Mouse (Mus musculus) bone marrow macrophage, adult 2 months (primary cell): ENCODE data around the gene Timm17a. TPM values are rescaled to one million over a fixed set of nuclear protein-coding genes. Genes with fewer than 3 reads are reported as not detected.

Experiments
- H3K27ac ChIP-seq: 2 replicates; pipeline ENCODE4 v1.5.1; 2012; ENCODE audit warnings: low read depth, low read length; ENCODE audit not compliant: insufficient read depth
- H3K4me1 ChIP-seq: 2 replicates; pipeline ENCODE4 v1.6.1; 2012; ENCODE audit warnings: low read length; ENCODE audit not compliant: control insufficient read depth, insufficient read depth
- H3K4me3 ChIP-seq: 2 replicates; pipeline ENCODE4 v1.5.1; 2012; ENCODE audit warnings: mild to moderate bottlenecking, low read length, moderate library complexity; ENCODE audit not compliant: insufficient read depth
- CTCF ChIP-seq: IDR thresholded peaks from 2 replicates; pipeline ENCODE4 v1.5.1; 2012; ENCODE audit warnings: low read depth, mild to moderate bottlenecking, low read length, moderate library complexity
- POLR2A ChIP-seq: IDR thresholded peaks from 2 replicates; pipeline ENCODE4 v1.6.1; 2012; ENCODE audit warnings: mild to moderate bottlenecking, low read depth, low read length, borderline replicate concordance
- polyA plus RNA-seq: library from polyadenylated mRNA; stranded (reverse); fragments of >200 nt; gene quantifications from 2 replicates; pipeline ENCODE4 v1.2.4, GENCODE M21; 2012; ENCODE audit not compliant: missing spikeins, insufficient read depth, insufficient read length

Timm17a gene
- polyA plus RNA-seq, 1 experiment: 43.0 TPM

GRCm38 (mm10) chr1:135328368-135328767, 14.8 kb upstream of the Timm17a start:
- TF ChIP-seq CTCF: no peak
- no peak for TF ChIP-seq POLR2A
- H3K27ac ChIP-seq: no peak overlapping the region
- no peak overlapping the region for H3K4me3 ChIP-seq
- no peaks in the 10 kb centered on the region for H3K4me1 ChIP-seq

GRCm38 (mm10) chr1:135325934-135326333, 12.4 kb upstream of the Timm17a start:
- Histone ChIP-seq H3K4me1 (no peaks in the 10 kb centered on the region), H3K4me3 (no peak overlapping the region), H3K27ac (no peak overlapping the region)
- no peak for TF ChIP-seq CTCF
- TF ChIP-seq POLR2A: no peak

GRCm38 (mm10) chr1:135324571-135324970, 11.0 kb upstream of the Timm17a start, which contains the start of gene Lmod1:
Gene Lmod1, plus strand, starts transcription at chr1:135324807.
- TF ChIP-seq POLR2A (no peak), CTCF (no peak)
- Histone ChIP-seq H3K4me1 (no peaks in the 10 kb centered on the region), H3K27ac (no peak within 1 kb of the TSS), H3K4me3 (no peak within 1 kb of the TSS)

- H3K27ac ChIP-seq: no peak overlapping the region
- TF ChIP-seq CTCF (no peak), POLR2A (no peak)
- H3K4me1 ChIP-seq: no peaks in the 10 kb centered on the region
- H3K4me3 ChIP-seq: no peak overlapping the region
Observed at GRCm38 (mm10) chr1:135323367-135323901, 9.9 kb upstream of the Timm17a start.

- TF ChIP-seq POLR2A (no peak), CTCF (no peak)
- H3K4me3 ChIP-seq: peak overlapping the region; percentile 77
- peaks cover 17% of the 10 kb centered on the region for H3K4me1 ChIP-seq
- H3K27ac ChIP-seq: no peak overlapping the region
Observed at GRCm38 (mm10) chr1:135312201-135312600, 1.4 kb downstream of the Timm17a start.

- Histone ChIP-seq H3K4me3 (no peak overlapping the region), H3K4me1 (peaks cover 17% of the 10 kb centered on the region), H3K27ac (no peak overlapping the region)
- TF ChIP-seq CTCF: no peak
- no peak for TF ChIP-seq POLR2A
Observed at GRCm38 (mm10) chr1:135311356-135311755, 2.2 kb downstream of the Timm17a start.

GRCm38 (mm10) chr1:135290908-135291307, 22.7 kb downstream of the Timm17a start:
- TF ChIP-seq CTCF: no peak
- TF ChIP-seq POLR2A: no peak
- no peak overlapping the region for H3K27ac ChIP-seq
- no peak overlapping the region for H3K4me3 ChIP-seq
- no peaks in the 10 kb centered on the region for H3K4me1 ChIP-seq

- H3K4me3 ChIP-seq: no peak overlapping the region
- no peak overlapping the region for H3K27ac ChIP-seq
- peaks cover 3% of the 10 kb centered on the region; the same call in 1 of the 2 replicates for H3K4me1 ChIP-seq
- no peak for TF ChIP-seq POLR2A
- TF ChIP-seq CTCF: no peak
Observed at GRCm38 (mm10) chr1:135286311-135286710, 27.3 kb downstream of the Timm17a start.

- Histone ChIP-seq H3K4me3 (peak within 1 kb of the TSS; percentile 99), H3K4me1 (peaks cover 8% of the 10 kb centered on the region), H3K27ac (peak within 1 kb of the TSS; percentile 100)
- no peak for TF ChIP-seq CTCF
- TF ChIP-seq POLR2A: peak; percentile 80; the same call in 1 of the 2 replicates
Observed at GRCm38 (mm10) chr1:135283826-135284291, 29.7 kb downstream of the Timm17a start, which contains the start of gene Rnpep. Gene Rnpep, minus strand, starts transcription at chr1:135284084.

- peaks cover 8% of the 10 kb centered on the region for H3K4me1 ChIP-seq
- peak overlapping the region; percentile 99 for H3K4me3 ChIP-seq
- H3K27ac ChIP-seq: peak overlapping the region; percentile 100
- TF ChIP-seq CTCF (0 out of 2 replicates have a peak, but pooled peaks have one; percentile 8), POLR2A (no peak)
Observed at GRCm38 (mm10) chr1:135283287-135283825, 30.2 kb downstream of the Timm17a start.
